Mouse (Mus musculus) ovary, postnatal 10 days (tissue): Measurements from ENCODE around the gene Wnk2.

ENCODE experiments used
- DNase-seq: peaks from one replicate; pipeline ENCODE4 v3.0.0; 2022; ENCODE audit warnings: low spot score

Wnk2 gene

DNA sequence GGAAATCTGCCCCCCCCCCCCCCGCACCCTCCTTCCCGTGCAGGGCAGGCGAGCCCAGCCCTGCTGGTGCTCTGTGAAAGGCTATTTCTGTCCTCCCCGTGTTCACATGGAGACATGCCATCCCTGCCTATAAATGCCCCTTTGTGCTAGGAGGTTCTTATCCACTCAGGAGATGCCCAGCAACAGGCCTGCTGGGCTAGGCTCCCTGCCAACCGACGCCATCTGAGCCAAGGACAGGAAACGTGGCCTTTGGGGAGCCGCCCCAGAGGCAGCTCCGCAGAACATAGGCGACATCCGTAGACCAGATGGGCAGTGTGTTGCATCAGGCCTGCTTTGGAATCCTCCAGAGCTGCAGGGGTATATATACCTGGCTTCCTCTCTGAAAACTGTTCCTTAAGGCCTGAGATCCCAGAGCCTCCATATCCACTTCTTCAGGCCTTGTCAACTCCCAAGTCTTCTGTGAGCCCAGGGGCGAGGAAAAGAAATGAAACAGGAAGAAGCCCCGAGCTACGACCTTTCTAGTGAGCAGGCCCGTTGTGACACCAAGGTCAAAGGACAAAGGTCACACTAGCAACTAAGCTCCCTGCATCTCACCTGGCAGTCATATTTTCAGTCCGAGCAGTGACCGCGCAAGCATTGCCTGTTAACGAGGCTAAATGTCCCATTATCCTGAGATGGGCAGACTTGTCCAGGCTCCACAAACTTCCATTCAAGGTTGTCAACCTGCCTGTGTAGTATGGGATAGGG lies 31.2 kb upstream of the Wnk2 start:
- no peak for DNase-seq

DNA sequence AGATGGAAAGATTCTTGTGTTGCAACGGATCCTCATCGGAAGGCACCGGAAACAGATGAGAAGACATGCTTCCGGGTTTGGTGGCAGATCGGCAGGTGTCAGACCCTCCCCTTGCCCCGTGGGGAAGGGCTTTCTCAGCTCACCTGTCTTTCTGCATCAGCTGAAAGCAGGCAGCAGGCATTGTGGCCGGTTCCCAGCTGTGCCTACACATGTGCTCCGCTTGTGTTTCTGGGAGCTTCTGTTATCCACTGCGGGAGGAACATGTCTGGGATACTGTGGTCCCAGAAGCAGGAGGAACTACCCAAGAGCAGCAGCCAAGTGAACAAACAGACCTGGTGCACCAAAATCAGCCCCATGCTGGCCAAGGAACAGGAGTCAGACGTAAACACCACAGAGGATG lies 27.7 kb upstream of the Wnk2 start:
- no peak for DNase-seq

DNA sequence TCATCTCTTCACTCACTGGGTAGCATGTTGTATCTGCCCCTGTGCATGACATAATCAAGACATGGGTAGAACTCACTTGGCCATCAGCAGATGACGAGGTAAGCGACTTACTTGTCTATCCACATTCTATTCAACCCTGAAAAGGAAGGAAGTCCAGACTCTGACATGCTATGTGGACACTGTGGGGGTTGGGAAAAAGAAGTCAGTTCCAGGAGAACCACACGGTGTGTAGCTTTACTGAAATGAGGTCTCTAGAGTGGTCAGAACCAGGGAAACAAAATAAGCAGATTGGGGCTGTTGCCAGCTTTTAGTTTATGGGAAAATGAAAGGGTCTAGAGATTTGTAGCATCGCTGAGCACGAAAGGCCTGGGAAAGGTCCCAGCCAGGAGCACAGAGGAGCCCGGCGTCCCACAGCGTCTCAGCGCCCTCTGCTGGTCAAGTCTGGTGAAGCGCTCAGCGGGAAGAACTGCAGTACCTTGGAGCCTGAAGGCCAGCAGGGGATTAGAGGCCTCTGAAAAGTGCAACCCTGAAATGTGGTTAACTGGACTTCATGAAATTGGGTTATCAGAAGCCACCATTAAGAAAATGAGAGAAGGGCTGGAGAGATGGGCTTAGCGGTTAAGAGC lies 25.3 kb upstream of the Wnk2 start:
- DNase-seq, result peak; percentile 93

DNA sequence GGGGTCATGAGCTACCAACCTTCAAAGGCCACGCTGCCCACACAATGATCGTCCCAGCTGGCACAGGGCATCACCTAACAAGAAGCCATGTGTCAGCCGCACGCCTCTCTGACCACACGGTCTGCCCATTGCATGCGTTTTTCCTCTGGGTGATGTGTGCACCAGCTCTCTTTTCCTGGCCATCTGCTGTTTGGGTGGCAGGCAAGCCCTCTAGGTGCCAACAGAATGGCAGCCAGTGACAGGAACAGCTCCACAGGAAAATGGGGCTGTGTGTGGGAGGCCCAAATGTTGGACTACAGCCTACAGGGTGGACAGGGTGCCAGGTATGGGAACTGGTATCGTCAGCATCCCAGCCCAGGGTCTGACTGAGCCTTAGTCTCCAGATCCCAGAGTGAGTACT lies 24.5 kb upstream of the Wnk2 start:
- DNase-seq, result no peak

DNA sequence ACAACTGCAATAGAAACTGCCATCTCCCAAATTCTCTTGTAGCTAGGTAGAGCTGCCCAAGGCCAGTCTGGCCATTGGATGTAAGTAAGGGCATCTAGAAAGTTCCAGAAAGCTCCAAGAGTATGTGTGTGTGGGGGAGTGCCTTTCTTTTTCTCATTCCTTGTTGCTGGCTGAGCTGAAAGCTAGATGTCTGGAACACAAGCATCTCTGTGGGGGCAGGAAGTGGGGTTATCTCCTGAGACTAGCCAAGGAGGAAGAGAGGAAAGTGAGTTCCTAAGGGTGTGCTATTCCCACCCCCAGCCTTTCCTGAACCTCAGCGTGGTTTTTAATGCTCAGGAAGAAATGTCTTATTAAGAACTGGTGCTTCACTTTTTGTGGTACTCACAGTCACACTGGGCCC lies 23.9 kb upstream of the Wnk2 start:
- DNase-seq, result no peak

DNA sequence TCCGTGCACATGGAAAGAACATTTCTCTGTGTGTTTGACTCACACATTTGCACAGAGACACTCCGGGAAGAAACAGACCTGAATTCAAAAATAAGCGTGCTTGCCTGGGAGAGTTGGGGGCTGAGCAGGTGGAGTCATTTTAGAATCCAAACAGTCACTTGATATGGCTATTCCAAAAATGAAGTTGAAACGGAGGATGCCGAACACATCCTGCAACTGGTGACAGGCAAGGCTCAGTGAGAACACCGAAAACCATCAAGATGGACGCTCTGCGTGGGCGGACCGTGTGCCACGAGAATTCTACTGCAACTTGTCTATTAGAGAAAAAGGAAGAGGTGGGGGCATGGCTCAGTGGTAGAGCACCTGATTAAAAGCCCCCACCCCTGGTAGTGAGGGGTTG lies 22.8 kb upstream of the Wnk2 start:
- no peak for DNase-seq

DNA sequence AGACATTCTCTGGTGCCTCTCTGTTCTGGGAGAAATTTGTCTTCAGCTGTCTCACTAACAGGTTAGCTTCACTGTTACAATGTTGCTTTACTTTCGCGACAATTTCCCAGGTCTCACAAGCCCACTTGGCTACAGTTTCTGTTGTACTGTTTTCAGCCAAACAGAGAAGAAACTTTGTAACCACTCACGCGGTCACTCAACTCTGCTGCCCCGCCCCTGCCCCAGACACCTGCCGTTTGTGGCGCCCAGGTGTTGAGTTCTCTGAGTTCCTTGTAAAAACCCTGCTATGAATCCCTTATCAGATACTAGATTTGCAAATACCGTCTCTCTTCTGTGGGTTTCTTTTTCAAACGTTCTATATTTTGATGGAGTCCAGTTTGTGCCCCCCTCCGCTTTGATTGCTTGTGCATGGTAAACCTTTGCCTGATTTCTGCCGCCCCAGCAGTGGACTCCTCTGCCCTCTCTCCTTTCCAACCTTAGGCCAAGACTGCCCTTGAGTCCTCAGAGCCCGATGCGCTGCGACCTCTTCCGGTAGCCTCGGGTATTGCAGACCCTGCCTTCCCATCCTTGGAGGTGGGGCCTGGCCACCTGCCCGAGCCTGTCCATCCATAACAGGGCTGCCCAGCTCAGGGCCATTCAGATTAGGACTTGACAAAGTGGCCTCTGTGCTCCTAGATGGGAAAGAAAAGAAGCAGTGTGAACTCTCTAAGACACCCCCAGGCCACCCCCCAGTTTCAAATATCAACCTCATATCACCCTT lies 21.8 kb upstream of the Wnk2 start:
- peak; percentile 90 for DNase-seq

DNA sequence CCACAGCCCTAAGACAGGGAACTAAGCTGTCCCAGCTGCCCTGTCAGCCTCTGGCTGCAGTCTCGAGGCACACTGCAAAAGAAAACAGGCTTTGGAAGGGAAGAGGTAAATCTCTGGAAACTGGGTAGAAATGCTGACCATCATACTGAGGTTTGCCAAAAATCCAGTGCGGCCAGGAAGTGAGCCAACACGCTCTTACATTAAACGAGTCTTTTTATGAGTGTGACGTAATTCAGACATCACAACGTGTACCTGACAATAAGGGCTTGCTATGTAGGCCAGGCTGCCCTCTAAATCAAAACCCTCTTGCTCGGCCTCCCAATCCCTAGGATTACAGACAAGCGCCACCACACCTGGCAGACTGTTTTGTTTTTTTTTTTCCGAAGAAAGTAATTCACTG lies 19.3 kb upstream of the Wnk2 start:
- DNase-seq, result no peak

DNA sequence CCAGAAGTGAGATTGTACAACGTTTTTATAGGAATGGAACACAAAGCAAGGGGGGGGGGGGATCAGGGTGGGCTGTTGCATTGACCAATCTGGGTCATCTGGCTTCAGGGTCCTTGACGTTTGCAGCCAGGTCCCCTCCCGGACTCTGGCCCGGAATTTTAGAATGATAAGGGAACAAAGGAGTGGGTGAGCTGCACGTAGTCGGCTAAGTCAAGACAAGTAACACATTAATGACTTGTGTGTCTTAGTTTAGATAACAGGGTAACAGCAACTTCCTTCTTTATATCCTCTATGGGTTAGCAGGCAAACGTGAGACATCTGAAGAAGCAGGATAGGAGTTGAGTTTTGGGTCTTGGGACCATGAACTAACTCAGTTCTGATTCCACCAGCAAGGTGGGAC lies 15.8 kb upstream of the Wnk2 start:
- no peak for DNase-seq

DNA sequence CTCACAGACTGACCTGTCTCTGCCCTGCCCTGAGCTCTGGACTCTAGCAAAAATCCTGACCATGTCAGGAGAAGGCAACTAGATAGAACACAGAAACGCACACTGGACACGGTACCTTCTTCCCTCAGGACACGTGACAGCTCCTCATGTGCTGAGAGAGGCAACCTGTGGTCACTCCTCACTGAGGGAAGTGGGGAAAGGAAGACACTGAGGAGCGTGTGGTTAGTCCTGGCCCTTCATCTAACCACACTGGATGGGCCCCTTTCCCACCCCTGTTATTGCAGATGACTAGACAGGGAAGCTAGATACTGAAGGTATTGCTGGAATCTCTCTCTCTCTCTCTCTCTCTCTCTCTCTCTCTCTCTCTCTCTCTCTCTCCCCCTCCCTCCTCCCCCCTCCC lies 14.9 kb upstream of the Wnk2 start:
- DNase-seq, result no peak

DNA sequence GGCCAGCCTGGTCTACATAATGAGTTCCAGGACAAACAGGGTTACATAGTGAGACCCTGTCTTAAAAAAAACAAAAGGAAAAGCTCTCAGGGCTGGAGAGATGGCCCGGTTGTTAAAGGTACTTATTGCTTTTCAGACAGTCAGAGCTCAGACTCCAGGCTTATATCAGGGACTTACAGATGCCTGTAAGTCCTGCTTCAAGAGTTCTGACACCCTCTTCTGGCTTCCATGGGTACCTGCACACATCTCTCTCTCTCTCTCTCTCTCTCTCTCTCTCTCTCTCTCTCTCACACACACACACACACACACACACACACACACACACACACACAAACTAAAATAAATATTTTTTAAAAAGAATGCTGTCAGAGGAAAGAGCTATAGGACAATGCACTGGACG lies 13.4 kb upstream of the Wnk2 start:
- DNase-seq, result no peak

DNA sequence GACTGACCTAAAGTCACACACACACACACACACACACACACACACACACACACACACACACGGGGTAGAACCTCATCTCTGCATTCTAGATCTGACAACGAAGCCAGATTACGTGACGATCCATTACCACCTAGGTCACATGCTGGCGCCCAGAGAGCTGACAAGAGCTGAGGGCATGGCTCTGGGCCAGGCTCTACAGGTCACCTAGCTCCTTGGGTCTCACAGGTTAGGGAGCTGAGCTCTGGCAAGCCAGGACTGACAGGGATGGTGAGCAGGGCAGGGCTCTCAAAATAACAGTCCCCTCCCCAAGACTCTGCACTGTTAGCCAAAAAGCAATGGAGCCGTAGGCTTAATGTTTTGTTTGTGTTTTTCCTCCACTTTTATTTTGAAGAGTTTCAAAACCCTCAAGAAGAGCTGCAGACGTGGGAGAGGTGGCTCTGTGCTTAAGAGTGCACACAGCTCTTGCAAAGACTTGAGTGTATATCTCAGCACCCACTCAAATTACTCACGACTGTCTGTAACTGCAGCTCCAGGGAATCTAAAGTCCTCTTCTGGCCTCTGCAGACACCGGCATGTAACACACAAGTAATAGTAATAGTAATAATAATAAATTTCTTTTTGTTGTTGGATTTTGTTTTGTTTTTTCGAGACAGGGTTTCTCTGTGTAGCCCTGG lies 10.4 kb upstream of the Wnk2 start:
- DNase-seq, result no peak

DNA sequence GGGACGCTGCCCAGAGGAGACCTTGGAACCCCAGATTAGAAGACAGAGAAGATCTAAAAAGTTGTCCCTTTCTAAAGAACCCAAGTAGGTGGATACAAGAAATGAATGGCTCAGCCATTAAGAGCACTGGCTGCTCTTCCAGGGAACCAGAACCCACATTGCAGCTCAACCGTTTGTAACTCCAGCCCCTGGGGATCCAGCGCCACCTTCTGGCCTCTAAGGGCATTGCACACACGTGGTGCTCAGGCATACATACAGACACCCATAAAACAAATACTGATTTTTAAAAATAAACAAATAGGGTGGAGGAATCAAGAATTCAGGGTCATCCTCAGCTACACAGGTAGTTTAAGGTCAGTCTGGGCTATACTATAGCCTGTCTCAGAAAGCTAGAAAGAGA lies 8.8 kb upstream of the Wnk2 start:
- DNase-seq, result no peak

DNA sequence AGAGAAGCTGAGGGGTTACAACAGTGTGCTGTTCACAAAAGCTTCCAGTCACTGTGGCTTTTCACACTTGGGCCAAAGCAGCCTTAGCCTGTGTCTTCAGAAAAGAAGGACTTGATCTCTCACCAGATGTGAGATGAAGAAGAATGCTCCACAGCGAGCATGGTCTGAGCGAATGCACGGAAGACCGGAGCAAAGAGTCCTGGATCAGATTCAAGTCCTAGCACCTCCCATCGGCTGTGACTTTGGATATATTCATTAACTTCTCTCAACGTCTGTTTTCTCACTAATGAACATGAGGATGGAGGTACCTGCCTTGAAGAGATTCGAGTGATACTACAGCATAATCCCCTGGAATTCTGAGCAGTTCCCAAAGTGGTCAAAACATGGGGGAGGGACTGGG lies 6.8 kb upstream of the Wnk2 start:
- DNase-seq, result no peak

DNA sequence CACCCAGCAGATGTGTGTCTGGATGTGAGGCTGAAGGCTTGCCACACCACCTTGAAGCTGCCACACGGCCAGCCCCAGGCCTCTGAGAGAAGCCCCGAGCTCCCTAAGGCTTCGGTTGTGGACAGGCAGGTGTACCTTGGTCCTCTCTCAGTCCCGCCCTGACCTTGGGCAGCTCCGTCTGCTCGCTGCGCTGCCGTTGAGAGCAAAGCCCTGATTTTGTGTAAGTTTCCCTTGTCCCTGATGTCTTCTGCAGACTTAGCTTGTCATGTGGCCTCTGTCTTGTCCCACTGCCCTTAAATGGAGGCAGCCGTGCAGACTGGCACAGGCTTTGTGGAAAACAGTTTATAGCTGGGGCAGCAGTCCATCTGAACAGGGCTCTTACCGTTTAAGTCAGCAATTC lies 6.2 kb upstream of the Wnk2 start:
- no peak for DNase-seq

DNA sequence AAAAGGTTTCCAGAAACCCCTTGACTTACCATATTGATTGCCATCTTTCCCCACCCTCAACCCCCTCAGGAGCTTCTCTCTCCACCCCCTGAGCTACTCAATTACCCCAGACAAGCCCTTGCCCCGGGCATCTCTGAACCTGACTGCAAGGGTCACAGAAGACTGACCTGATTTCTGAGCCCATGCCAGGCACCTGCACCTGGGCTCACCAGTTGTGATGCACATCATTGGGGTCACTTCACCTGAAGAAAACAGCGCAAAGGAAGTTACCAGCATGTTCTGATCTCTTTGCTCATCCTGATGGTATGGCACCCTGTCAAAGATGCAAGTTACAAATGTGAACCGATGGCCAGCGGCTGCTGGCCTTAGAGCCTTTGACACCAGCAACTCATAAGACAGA lies 873 bp upstream of the Wnk2 start:
- no peak for DNase-seq

DNA sequence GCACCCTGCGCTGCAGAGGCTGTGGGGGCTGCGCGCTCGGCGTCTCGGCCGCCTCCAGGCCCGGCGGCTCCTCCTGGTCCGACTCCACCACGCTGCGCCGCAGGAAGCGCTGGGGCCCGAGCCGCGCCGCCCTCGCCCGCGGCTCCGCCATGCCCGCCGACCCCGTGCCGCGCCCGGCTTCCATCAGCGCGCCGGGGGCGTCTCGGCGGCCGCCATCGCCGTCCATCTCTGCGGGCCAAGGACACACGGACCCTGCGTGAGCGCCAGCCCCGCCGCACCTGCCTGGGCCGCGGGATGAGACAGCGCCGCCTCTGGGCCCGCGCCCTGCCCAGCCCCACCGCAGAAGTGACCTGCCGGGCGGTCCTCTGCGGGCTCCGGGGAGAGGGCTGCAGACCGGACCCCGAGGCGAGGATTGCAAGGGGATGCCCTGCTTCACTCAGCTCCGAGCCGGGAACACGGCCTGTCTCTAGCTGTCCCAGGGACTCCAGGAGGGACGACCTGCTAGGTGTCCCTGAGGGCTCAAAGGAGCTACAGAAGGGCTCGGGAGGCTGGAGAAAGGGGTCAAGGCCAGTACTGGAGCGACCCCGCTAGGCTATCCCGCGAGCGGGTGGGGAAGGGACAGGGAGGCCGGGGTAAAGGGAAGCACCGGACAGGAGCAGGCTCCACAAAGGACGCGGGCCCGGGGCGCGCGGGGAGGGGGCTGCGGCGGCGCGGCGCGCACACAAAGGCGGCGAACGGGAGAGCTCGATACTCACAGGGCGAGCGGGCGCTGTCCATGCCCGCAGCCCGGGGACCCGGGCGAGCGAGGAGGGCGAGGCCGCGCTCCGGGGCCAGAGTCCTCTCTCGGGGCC lies 582 bp downstream of the Wnk2 start:
- peak; percentile 28 for DNase-seq

DNA sequence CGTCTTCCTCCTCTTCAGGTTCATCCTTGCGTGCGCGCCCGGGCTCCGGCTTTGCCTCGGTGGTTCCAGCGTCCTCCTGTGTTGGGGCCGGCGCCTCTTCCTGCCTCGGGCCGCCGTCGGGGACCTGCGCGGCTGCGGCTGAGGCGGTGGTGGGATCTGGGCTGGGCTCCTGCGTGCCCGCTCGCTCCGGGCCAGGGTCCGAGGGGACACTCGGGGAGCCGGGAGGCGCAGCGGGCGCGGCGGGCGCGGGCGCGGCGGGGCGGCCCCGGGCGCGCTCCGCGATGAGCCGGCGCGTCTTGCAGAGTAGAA lies 1.2 kb downstream of the Wnk2 start:
- DNase-seq, result no peak

DNA sequence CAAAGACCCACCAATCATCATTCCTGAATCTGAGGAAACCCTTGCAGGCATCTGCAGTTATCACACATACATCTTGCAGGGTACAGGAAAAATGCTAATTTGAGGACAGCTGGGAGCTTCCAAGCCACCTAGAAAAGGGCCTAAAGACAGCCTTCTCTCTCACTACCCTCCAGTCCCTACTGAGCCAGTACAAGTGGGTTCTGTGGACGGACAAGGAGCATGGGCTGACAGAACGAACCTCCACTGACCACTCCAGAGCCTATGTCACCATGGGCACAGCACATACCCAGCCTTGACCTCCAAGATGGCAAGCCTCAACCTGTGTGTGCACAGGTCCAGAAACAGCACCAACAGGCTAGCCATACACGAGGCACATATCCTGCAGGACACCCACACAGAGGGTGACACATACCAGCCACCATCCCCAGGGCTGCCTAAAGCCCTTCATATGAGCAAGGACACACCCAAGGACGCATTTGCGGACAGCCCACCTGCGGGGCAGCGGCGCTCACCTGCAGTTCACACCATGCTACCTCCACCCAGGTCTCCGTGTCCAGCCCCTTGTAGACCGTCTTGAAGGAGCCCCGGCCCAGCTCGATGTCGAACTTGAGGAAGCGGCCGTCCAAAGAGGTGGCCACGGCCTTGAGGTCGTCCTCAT lies 1.6 kb downstream of the Wnk2 start:
- no peak for DNase-seq

DNA sequence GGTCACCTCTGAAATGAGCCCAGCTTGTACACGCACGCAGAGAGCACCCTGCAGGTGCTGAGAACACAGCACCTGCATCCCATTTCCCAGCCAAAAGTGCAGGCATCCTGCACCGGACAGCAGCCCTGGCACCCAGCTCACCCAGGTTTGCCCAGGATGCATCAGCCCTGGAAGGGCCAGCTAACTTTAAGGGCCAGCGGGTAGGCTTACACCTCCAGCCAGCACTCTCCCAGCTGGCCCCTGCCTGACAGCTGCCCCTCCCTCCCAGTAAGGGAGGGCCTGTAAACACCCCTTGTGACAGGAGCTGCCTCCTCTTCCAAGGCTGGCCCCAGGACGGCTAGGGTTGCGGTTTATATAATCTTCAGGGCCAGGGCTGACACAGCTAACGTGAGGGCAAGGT lies 2.4 kb downstream of the Wnk2 start:
- DNase-seq, result no peak

DNA sequence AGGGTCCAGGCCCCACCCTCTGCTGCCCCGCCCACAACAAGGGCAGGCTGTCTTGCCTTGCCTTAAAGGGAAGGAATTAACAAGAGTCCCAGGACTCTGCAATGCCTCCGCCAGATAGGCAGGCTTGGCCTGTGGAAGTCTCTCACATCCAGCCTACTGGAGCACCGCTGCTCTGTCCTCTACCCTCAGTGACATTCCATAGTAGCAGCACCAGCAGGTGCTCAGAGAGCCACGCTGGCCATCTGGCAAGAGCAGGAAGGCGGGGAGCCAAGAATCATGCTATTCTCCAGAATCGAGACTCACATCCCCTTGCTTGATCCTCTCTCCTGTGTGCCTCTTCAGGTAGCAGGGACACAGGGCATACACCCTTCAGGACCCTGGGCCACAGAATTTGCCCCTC lies 3.4 kb downstream of the Wnk2 start:
- DNase-seq, result no peak

DNA sequence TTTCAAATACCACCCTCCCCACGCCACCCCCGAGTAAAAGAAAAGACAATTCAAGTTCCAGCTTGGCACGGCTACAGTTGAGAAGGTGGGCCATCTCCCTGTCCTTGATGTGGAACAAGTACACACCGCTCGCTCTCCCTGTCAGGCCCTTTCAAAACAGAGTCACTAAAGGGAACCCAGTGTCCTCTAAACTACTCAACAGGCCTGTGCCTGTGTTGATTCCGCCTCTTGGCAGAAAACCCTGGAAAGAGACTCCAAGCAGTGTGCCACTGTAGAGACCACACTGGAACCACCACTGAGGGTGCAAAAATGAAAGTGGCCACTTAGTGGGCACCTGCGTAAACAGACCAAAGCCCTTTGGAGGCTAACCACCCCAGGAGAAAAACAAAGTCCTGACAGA lies 4.5 kb downstream of the Wnk2 start:
- DNase-seq, result no peak
